Mouse (Mus musculus) heart, embryonic 14.5 days (tissue): ENCODE results near the gene Ptn. TPM values are rescaled to one million over a fixed set of nuclear protein-coding genes. Genes with fewer than 3 reads are reported as not detected.

Experiments
- ATAC-seq: fragments of 200-750 bp; cut with Nextera tagmentation; 2 replicates; pipeline ENCODE4 v1.8.0; 2017; ENCODE audit warnings: low read depth, moderate TSS enrichment; ENCODE audit not compliant: insufficient number of reproducible peaks, insufficient read depth, low FRiP score
- H3K27ac ChIP-seq, 2 experiments: fragments of 200-500 bp in 1 of 2; fragments of 300-500 bp in 1 of 2; sonication (generic) in 1 of 2; replicated peaks in 1 of 2; 2 replicates each; pipeline ENCODE4 v1.5.1; 2012 to 2014; ENCODE audit warnings: low read depth in 2 of 2, low read length in 2 of 2, control low read depth in 1 of 2, mild to moderate bottlenecking in 1 of 2, mixed read lengths in 1 of 2; ENCODE audit not compliant: control insufficient read depth in 1 of 2, insufficient read depth in 1 of 2
- H3K27me3 ChIP-seq: fragments of 300-500 bp; sonication (generic); 2 replicates; pipeline ENCODE4 v1.6.1; 2014; ENCODE audit warnings: mild to moderate bottlenecking, low read length, control low read depth; ENCODE audit not compliant: control insufficient read depth, insufficient read depth
- H3K36me3 ChIP-seq: fragments of 300-500 bp; sonication (generic); 2 replicates; pipeline ENCODE4 v1.6.1; 2014; ENCODE audit warnings: mild to moderate bottlenecking, control low read depth, low read length, mixed read lengths; ENCODE audit not compliant: control insufficient read depth, insufficient read depth
- H3K4me1 ChIP-seq, 2 experiments: fragments of 200-500 bp in 1 of 2; fragments of 300-500 bp in 1 of 2; sonication (generic) in 1 of 2; 2 replicates each; pipeline ENCODE4 v1.6.1; 2012 to 2014; ENCODE audit warnings: low read length in 2 of 2, control low read depth in 1 of 2, mixed read lengths in 1 of 2; ENCODE audit not compliant: control insufficient read depth in 2 of 2, insufficient read depth in 2 of 2
- H3K4me2 ChIP-seq: fragments of 300-500 bp; sonication (generic); 2 replicates; pipeline ENCODE4 v1.6.1; 2014; ENCODE audit warnings: mild to moderate bottlenecking, low read length
- H3K4me3 ChIP-seq, 2 experiments: fragments of 200-500 bp in 1 of 2; fragments of 300-500 bp in 1 of 2; sonication (generic) in 1 of 2; 2 replicates each; pipeline ENCODE4 v1.5.1; 2012 to 2014; ENCODE audit warnings: low read length in 2 of 2, mild to moderate bottlenecking in 2 of 2, control low read depth in 1 of 2, low read depth in 1 of 2, moderate library complexity in 1 of 2; ENCODE audit not compliant: control insufficient read depth in 1 of 2, insufficient read depth in 1 of 2
- H3K9ac ChIP-seq: fragments of 300-500 bp; sonication (generic); 2 replicates; pipeline ENCODE4 v1.6.1; 2014; ENCODE audit warnings: mild to moderate bottlenecking, low read length
- H3K9me3 ChIP-seq: fragments of 300-500 bp; sonication (generic); 2 replicates; pipeline ENCODE4 v1.6.1; 2016; ENCODE audit warnings: low read length, control low read depth; ENCODE audit not compliant: control insufficient read depth
- WGBS: fragments of 180-500 bp; shearing (Covaris S2); extraction: QIAGEN DNeasy Blood & Tissue Kit; methylation state at CpG from one replicate; pipeline ENCODE4 v1.1.7; 2014; 5-methylcytosine and 5-hydroxymethylcytosine counted together
- polyA plus RNA-seq: library from polyadenylated mRNA; unstranded; fragments of >200 nt; fragmentation: Nextera tagmentation; extraction: Ambion mirVana; gene quantifications from 2 replicates; pipeline ENCODE4 v1.2.1, GENCODE M21; 2014

Ptn gene
- polyA plus RNA-seq, 1 experiment from 2014 or later, result 395 TPM

DNA sequence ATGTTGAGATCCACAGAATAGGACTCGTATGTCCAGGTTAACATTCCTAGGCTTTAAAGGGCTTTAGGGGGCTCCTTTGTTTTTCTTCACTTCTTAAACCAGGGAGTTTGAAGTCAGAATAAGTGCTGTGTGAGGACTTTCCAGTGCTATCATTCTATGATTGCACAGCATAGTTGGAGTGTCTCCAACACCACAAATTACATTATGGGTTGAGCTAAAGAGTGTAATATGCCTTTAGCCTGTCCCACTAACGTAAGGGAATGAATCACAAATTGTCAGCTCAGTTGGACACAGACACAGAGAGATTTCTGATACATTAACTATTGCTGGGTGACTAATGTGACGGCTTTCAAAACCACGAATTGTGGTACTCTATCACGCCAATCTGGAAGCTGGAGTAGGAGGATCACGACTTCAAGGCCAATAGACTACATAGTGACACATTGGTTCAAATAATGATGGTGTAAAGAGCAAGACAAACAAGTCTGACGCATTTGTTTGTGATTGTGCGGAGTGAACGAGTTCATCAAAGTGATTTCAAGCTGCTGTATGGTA is 20.4 kb upstream of the Ptn start:
- Histone ChIP-seq H3K27ac (no peak overlapping the region), H3K4me3 (no peak overlapping the region), H3K36me3 (no peaks in the 10 kb centered on the region), H3K4me2 (no peak overlapping the region), H3K9me3 (no peaks in the 10 kb centered on the region), H3K4me1 (no peaks in the 10 kb centered on the region), H3K27me3 (no peaks in the 10 kb centered on the region), H3K9ac (no peak overlapping the region)
- no peak for ATAC-seq
- WGBS, result 78% methylated on average over 9 of the region's 9 CpGs

DNA sequence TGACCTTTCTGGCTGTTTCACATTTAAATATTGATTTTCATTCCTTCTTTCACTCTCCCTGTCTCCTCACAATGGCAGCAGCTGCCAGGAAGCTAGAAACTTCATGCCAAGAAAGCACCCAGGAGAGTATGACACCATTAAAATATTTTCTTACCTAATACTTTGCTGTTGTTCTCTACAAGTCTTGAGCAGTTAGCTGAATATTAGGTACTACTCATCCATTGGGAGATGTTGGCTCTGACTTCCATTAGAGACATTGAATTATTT is 9.7 kb upstream of the Ptn start:
- ATAC-seq, result no peak
- no peak overlapping the region for H3K9ac ChIP-seq
- H3K4me3 ChIP-seq, result no peak overlapping the region
- H3K27ac ChIP-seq, result peak overlapping the region; percentile 10 to 61; a peak in 3 of 4 replicates
- H3K36me3 ChIP-seq, result no peaks in the 10 kb centered on the region
- H3K27me3 ChIP-seq, result no peaks in the 10 kb centered on the region
- peaks cover 6% of the 10 kb centered on the region; the same call in 1 of the 2 replicates for H3K9me3 ChIP-seq
- no peak overlapping the region for H3K4me2 ChIP-seq
- H3K4me1 ChIP-seq, result peaks cover 0 to 15% of the 10 kb centered on the region in 2 experiments; a peak in 2 of 4 replicates

DNA sequence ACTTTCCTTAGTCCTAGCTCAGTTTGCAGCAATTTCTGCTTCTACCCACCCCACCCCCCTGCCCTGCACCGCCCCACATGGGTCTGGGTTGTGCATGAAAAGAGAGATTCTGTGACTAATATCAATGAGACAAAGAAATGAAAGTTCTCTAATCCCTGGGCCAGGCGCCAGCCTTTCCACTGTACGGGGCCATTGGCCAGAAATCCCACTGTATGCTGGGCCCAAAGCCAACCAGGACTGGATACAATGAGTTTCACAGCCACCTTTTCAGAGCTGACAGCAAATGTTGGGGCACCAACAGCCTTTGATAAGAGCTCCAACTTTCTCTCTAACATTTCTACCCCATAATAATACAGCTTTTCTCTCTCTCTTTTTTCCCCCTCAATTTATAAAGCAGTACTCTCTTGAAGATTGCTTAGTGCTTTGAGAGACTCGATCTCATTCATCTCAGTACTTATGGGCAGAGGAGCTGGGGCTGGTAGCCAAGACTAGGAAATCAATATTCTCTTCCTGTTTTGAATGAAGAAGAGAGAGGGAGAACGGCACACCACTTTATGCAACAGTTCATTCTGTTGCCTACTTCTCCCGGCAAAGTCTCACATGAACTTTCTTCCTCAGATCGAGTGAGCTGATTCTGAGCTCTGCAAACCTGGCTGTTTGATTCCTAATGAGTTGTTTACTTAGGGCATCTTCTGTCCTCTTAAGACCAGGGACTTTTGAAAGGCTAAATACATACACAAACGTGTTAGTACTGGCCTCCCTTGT is 9.2 kb upstream of the Ptn start:
- no peak overlapping the region for H3K9ac ChIP-seq
- peak; percentile 86 for ATAC-seq
- H3K9me3 ChIP-seq, result peaks cover 6% of the 10 kb centered on the region; the same call in 1 of the 2 replicates
- no peak overlapping the region for H3K4me3 ChIP-seq
- H3K4me1 ChIP-seq, result peaks cover 0 to 15% of the 10 kb centered on the region in 2 experiments; a peak in 2 of 4 replicates
- H3K27me3 ChIP-seq, result no peaks in the 10 kb centered on the region
- peak overlapping the region; percentile 10 to 61 for H3K27ac ChIP-seq
- H3K36me3 ChIP-seq, result no peaks in the 10 kb centered on the region
- WGBS, result 33% methylated on average over 8 of the region's 8 CpGs
- 0 out of 2 replicates have a peak overlapping the region, but pooled peaks have one; percentile 1 for H3K4me2 ChIP-seq

DNA sequence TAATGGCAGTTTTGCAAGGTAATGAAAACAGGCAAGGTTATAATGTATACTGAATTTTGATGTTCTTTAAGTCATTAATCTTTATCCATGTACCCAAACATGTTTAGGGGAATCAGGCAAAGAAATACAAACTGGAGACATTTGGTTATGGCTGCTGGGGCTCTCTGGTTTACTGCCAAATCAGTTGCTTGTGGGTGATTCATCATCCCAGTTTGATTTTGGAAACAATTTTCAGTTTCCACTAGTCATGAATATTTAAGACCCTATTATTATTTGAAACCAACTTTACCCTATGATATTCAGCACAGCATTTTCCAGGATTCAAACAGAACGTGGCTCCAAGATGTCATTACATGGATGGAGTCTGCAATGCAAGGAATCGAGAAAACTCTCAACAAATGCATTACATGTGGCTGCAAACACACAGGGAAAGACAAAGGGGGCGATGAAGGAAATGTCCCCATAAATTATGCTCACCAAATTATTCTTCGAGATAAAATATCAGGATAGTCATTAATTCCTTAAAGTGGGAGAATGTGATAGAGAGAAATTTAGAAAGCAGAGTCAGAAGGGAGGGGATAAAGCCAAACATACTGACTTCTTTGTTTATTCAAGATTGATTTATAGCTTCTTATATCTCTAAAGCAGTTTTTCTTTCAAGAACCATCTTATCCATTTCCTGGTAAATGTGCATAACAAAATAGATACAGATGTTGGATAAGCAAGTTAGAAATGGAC is 8.4 kb upstream of the Ptn start:
- Histone ChIP-seq H3K9ac (no peak overlapping the region), H3K4me3 (no peak overlapping the region), H3K4me1 (peaks cover 0 to 15% of the 10 kb centered on the region in 2 experiments; a peak in 2 of 4 replicates), H3K27me3 (no peaks in the 10 kb centered on the region), H3K27ac (peak overlapping the region in 1 of 2 experiments; percentile 61; a peak in 2 of 4 replicates), H3K9me3 (peaks cover 6% of the 10 kb centered on the region; the same call in 1 of the 2 replicates), H3K4me2 (0 out of 2 replicates have a peak overlapping the region, but pooled peaks have one; percentile 1), H3K36me3 (no peaks in the 10 kb centered on the region)
- 72% methylated on average over 4 of the region's 4 CpGs for WGBS
- no peak for ATAC-seq

DNA sequence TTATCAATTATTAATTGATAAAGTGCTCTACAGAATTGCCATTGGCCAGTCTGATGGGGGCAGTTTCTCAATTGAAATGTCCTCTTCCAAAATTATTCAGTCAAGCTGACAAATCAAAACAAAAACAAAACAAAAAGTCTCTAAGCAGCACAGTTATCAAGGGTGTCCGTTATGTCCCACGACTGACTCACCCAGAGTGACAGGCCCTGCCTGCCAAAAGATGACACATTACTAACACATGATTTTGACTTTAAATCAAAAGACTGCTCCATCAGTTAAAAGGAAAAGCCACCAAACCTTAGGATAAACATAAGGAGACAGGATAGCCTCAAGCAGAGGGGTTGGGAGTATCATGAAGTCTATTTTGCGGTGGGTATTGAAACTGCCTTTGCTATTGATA is 6.6 kb upstream of the Ptn start:
- Histone ChIP-seq H3K27me3 (no peaks in the 10 kb centered on the region), H3K4me1 (peaks cover 0 to 15% of the 10 kb centered on the region in 2 experiments; a peak in 2 of 4 replicates), H3K9ac (no peak overlapping the region), H3K9me3 (peaks cover 6% of the 10 kb centered on the region; the same call in 1 of the 2 replicates), H3K4me2 (no peak overlapping the region), H3K27ac (no peak overlapping the region), H3K4me3 (no peak overlapping the region), H3K36me3 (no peaks in the 10 kb centered on the region)
- WGBS, result 76% methylated on average over 3 of the region's 3 CpGs
- no peak for ATAC-seq

DNA sequence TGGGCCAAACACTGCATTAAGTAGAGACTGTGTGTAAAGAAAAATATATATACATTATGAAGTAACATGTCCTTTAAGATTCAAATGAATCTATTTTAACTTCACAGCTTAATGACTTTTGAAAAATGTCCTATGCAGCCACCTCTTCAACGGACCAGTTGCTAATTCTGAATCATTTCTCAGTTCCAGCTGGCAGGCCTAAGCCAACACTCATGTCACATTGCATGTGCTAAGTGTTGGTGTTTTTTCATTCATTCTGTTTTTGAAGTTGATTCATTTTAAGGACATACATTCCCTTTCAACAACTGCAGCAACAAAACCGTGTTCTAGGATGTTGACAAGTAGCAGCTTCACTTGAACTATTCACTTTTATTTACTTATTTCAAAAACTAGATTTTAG is 6.0 kb upstream of the Ptn start:
- H3K4me2 ChIP-seq, result no peak overlapping the region
- no peak overlapping the region for H3K27ac ChIP-seq
- H3K4me1 ChIP-seq, result peaks cover 0 to 15% of the 10 kb centered on the region in 2 experiments; a peak in 2 of 4 replicates
- H3K4me3 ChIP-seq, result no peak overlapping the region
- peaks cover 6% of the 10 kb centered on the region; the same call in 1 of the 2 replicates for H3K9me3 ChIP-seq
- H3K36me3 ChIP-seq, result no peaks in the 10 kb centered on the region
- no peaks in the 10 kb centered on the region for H3K27me3 ChIP-seq
- no peak for ATAC-seq
- H3K9ac ChIP-seq, result no peak overlapping the region
- 68% methylated on average over 2 of the region's 2 CpGs for WGBS

DNA sequence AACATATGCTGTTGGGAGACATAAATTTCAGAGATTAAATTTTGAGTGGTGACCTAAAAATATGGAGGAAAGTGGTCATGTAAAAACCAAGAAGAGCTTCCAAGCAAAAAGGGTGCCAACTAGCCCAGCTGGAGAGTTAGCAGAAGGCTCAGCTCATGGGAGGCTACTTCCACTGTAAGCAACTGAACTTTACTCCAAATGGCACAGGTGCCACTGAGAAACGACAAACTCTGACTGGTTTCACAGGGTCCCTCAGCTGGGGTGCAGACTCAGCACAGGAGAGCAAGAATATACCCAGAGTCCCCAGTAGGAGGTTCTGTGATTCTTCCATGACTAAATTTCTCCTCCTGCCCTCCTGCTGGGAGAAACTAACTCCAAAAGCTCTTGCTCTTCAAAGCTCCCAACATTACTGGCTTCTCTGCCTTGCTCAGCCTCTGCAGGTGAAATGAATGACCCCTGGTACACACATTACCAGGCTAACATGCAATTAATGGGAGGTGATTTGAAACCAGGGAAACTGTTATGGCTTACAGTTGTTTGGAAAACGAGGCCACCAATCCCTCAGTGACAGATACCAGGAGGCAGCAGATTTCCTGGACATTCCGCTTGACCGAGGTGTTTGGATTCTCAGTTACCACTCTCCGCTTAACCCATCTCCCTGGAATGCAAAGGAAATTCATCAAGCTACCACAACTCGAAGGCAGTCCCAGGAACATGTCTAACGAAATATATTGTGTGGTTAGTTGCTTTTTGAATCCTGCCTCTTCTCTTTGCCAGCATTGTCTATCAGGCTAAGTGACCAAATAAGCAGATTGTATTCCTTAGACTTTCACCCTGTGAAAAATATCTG is 2.9 kb upstream of the Ptn start:
- no peak overlapping the region for H3K9ac ChIP-seq
- peaks cover 6% of the 10 kb centered on the region; the same call in 1 of the 2 replicates for H3K9me3 ChIP-seq
- no peaks in the 10 kb centered on the region for H3K36me3 ChIP-seq
- H3K4me2 ChIP-seq, result no peak overlapping the region
- ATAC-seq, result no peak
- H3K4me1 ChIP-seq, result peaks cover 0 to 7% of the 10 kb centered on the region in 2 experiments; a peak in 2 of 4 replicates
- H3K27me3 ChIP-seq, result no peaks in the 10 kb centered on the region
- no peak overlapping the region for H3K27ac ChIP-seq
- WGBS, result 53% methylated on average over 7 of the region's 7 CpGs
- no peak overlapping the region for H3K4me3 ChIP-seq
